Mouse (Mus musculus): ENCODE measurements around the gene Bag5. TPM values are rescaled to one million over a fixed set of nuclear protein-coding genes. Genes with fewer than 3 reads are reported as not detected.

Bag5 gene
- polyA plus RNA-seq, 1 experiment from 2014 or later: 34.9 TPM

DNA sequence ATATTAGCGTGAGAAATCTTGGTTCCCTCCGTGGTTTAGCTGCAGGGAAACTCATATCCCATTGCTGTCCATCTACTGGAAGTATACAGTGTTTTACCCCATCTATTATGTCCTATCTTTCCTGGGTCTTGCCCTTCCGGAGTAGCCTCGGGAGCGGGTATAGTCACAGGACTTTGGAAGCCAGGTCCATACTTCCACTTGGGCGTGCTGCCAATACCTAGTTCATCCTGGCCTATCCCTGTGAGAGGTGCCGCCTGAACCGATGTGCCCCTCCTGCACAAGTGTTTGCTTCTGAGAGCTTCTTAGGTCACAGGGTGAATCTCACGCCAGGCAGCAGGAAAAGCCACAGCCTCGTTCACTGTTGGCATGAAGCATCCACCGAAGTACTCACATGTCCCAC is 23.6 kb downstream of the Bag5 start:
- Histone ChIP-seq H3K9ac (ENCODE audit: low read length) (no peak overlapping the region), H3K4me1 (replicated peaks; ENCODE audit: control insufficient read depth, insufficient read depth) (peaks cover 18% of the 10 kb centered on the region), H3K36me3 (ENCODE audit: control insufficient read depth, insufficient read depth, low read length) (no peaks in the 10 kb centered on the region), H3K27me3 (ENCODE audit: control insufficient read depth, insufficient read depth, low read length) (no peaks in the 10 kb centered on the region), H3K4me3 (ENCODE audit: low read depth, low read length) (no peak overlapping the region), H3K9me3 (ENCODE audit: control insufficient read depth, low read length) (no peaks in the 10 kb centered on the region), H3K4me2 (replicated peaks; ENCODE audit: low read depth) (no peak overlapping the region), H3K27ac (replicated peaks) (no peak overlapping the region)
- no peak for ATAC-seq (ENCODE audit: low FRiP score, low TSS enrichment)
- DNase-seq (ENCODE audit: low spot score): no peak
- TF ChIP-seq EP300 (optimal IDR thresholded peaks at IDR 0.05) (no peak), CTCF (IDR thresholded peaks at IDR 0.05; ENCODE audit: low read depth) (no peak)
- 60% methylated on average over 11 of the region's 11 CpGs for WGBS

DNA sequence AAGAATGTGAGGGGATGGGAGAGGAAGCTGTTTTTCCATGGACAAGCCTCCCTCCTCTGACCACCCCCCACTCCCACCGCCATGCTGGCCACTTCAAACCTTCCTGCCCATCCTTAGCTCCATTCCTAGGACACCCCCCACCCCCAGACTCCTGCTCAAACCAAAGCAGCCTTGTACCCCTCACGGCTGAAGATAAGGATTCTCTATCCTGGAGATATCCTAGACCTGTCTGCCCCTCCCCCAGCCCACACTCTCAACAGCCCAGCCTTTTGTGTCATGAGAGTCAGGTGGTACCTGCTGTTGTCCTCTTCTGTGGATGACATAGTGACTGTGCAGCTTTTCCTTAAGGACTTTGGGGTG is 25.0 kb downstream of the Bag5 start:
- 43% methylated on average over 2 of the region's 2 CpGs for WGBS
- no peak for ATAC-seq (ENCODE audit: low FRiP score, low TSS enrichment)
- H3K4me2 ChIP-seq (replicated peaks; ENCODE audit: low read depth): no peak overlapping the region

DNA sequence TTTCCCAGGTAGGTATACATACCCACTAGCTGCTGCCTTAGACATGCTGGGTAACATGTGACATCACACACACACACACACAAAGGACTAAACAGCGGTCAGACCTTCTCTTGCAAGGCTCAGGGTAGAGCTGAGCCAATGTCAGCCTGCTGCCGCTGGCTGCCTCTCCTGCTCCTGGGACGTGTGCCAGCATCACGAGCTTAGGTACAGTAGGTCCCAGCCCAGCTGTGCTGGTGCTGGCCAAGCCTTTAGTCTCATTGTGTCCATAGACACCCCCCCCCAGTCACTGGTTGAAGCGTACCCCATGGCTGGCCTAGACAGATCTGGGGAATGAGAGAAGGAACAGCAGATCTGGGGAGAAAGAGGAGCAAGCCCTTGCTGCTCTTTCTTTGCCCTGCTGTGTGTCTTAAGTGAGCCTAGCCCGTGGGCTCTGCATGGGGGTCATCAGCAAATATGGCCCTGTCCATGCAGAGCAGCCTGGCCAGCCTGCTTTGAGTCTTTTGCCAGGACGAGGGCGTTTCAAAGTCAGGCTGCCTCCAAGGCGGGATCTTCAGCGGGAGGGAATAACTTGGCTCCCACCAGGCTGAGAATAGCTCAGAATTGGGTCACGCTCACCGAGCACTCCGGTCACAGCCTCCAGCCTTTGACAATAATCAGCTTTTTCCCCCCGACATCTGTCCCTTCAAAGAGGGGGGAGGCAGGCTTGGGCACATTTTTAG is 25.5 kb downstream of the Bag5 start:
- Histone ChIP-seq H3K27ac (replicated peaks) (peak overlapping the region; percentile 85), H3K9ac (ENCODE audit: low read length) (peak overlapping the region; percentile 18; the same call in 1 of the 2 replicates), H3K4me3 (ENCODE audit: low read depth, low read length) (no peak overlapping the region), H3K4me1 (replicated peaks; ENCODE audit: control insufficient read depth, insufficient read depth) (peaks cover 13% of the 10 kb centered on the region), H3K4me2 (replicated peaks; ENCODE audit: low read depth) (no peak overlapping the region), H3K9me3 (ENCODE audit: control insufficient read depth, low read length) (no peaks in the 10 kb centered on the region), H3K27me3 (ENCODE audit: control insufficient read depth, insufficient read depth, low read length) (no peaks in the 10 kb centered on the region), H3K36me3 (ENCODE audit: control insufficient read depth, insufficient read depth, low read length) (peaks cover 3% of the 10 kb centered on the region; the same call in 1 of the 2 replicates)
- DNase-seq (ENCODE audit: low spot score) (peak; percentile 63), ATAC-seq (ENCODE audit: low FRiP score, low TSS enrichment) (peak; percentile 47)
- 22% methylated on average over 14 of the region's 14 CpGs for WGBS
- TF ChIP-seq EP300 (optimal IDR thresholded peaks at IDR 0.05) (no peak), CTCF (IDR thresholded peaks at IDR 0.05; ENCODE audit: low read depth) (no peak)

More for the DNA sequence above, 25.0 kb downstream of the Bag5 start:
- TF ChIP-seq CTCF (IDR thresholded peaks at IDR 0.05; ENCODE audit: low read depth) (no peak), EP300 (optimal IDR thresholded peaks at IDR 0.05) (no peak)
- Histone ChIP-seq H3K27ac (replicated peaks) (peak overlapping the region; percentile 85), H3K9me3 (ENCODE audit: control insufficient read depth, low read length) (no peaks in the 10 kb centered on the region), H3K4me1 (replicated peaks; ENCODE audit: control insufficient read depth, insufficient read depth) (peaks cover 12% of the 10 kb centered on the region), H3K36me3 (ENCODE audit: control insufficient read depth, insufficient read depth, low read length) (peaks cover 3% of the 10 kb centered on the region; the same call in 1 of the 2 replicates), H3K27me3 (ENCODE audit: control insufficient read depth, insufficient read depth, low read length) (no peaks in the 10 kb centered on the region), H3K4me3 (ENCODE audit: low read depth, low read length) (no peak overlapping the region), H3K9ac (ENCODE audit: low read length) (0 out of 2 replicates have a peak overlapping the region, but pooled peaks have one; percentile 18)
- no peak for DNase-seq (ENCODE audit: low spot score)

DNA sequence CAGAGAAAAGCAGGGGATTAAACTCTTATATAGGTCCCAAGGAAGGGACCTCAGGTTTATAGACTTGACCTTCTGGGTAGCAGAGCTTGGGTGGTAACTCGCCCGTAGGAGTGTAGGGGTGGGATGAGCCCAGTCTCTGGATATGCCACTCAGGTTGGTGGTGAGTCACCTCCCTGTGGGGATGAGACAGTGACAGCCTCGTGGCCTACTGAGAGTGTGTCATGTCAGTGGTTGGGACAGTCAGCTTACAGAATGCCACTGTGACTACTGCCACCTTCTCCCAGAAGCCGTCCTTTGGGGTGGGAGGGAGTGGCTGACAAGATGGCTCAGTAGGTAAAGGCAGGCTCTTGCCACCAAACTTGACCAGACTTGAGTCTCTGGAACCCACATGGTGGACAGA is 26.7 kb downstream of the Bag5 start:
- H3K9me3 ChIP-seq (ENCODE audit: control insufficient read depth, low read length): no peaks in the 10 kb centered on the region
- peaks cover 14% of the 10 kb centered on the region for H3K4me1 ChIP-seq (replicated peaks; ENCODE audit: control insufficient read depth, insufficient read depth)
- H3K27ac ChIP-seq (replicated peaks): peak overlapping the region; percentile 85
- ATAC-seq (ENCODE audit: low FRiP score, low TSS enrichment): no peak
- H3K27me3 ChIP-seq (ENCODE audit: control insufficient read depth, insufficient read depth, low read length): no peaks in the 10 kb centered on the region
- no peak overlapping the region for H3K4me3 ChIP-seq (ENCODE audit: low read depth, low read length)
- TF ChIP-seq EP300 (optimal IDR thresholded peaks at IDR 0.05) (no peak), CTCF (IDR thresholded peaks at IDR 0.05; ENCODE audit: low read depth) (no peak)
- WGBS: 79% methylated on average over 4 of the region's 4 CpGs
- no peak overlapping the region for H3K9ac ChIP-seq (ENCODE audit: low read length)
- DNase-seq (ENCODE audit: low spot score): no peak
- peaks cover 3% of the 10 kb centered on the region; the same call in 1 of the 2 replicates for H3K36me3 ChIP-seq (ENCODE audit: control insufficient read depth, insufficient read depth, low read length)
- H3K4me2 ChIP-seq (replicated peaks; ENCODE audit: low read depth): no peak overlapping the region

DNA sequence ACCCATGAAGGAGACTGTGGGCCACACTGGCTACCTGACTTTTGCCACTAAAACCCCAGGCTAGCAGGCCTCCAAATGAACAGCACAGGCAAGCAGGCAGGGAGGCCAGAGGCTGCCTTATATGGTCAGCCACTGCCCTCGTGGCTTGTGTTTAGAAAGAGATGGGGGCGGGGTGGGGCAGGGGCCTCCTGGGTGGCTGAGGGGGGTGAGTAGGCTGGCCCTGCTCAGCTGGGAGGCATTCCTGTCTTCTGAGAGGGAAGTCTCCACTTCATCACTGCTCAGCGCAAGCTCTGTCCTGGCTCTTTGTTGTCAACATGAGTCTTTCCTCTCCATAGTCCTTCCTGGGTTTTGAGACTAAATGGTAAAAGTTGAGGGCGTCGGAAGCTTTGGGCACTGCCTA is 30.3 kb downstream of the Bag5 start:
- WGBS: 46% methylated on average over 5 of the region's 5 CpGs
- ATAC-seq (ENCODE audit: low FRiP score, low TSS enrichment) (peak; percentile 47), DNase-seq (ENCODE audit: low spot score) (no peak)
- TF ChIP-seq EP300 (optimal IDR thresholded peaks at IDR 0.05) (no peak), CTCF (IDR thresholded peaks at IDR 0.05; ENCODE audit: low read depth) (no peak)
- H3K9ac ChIP-seq (ENCODE audit: low read length): peak overlapping the region; percentile 38; the same call in 1 of the 2 replicates
- peaks cover 12% of the 10 kb centered on the region; the same call in 1 of the 2 replicates for H3K4me1 ChIP-seq (replicated peaks; ENCODE audit: control insufficient read depth, insufficient read depth)
- no peaks in the 10 kb centered on the region for H3K27me3 ChIP-seq (ENCODE audit: control insufficient read depth, insufficient read depth, low read length)
- no peak overlapping the region for H3K4me3 ChIP-seq (ENCODE audit: low read depth, low read length)
- H3K27ac ChIP-seq (replicated peaks): peak overlapping the region; percentile 97
- no peaks in the 10 kb centered on the region for H3K9me3 ChIP-seq (ENCODE audit: control insufficient read depth, low read length)
- H3K4me2 ChIP-seq (replicated peaks; ENCODE audit: low read depth): no peak overlapping the region
- H3K36me3 ChIP-seq (ENCODE audit: control insufficient read depth, insufficient read depth, low read length): peaks cover 3% of the 10 kb centered on the region; the same call in 1 of the 2 replicates

DNA sequence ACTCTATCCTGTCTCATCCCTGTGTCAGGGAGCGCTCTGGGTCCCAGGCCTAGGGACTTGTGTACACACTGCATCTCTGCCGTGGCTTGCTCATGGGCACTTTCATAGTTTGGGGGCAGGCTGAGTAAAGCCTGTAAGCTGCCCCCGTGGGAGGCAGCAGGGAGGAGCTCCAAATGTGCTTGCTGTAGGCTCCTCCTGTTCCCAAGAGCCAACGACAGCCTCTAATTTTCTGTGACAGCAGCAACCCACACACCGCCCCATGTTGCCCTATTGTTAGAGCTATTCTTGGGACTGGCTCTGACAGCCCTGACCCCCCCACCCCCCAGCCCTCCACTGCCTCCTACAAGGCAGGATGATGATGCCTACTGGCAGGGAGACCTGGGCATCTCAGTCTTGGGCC is 31.1 kb downstream of the Bag5 start:
- Histone ChIP-seq H3K36me3 (ENCODE audit: control insufficient read depth, insufficient read depth, low read length) (peaks cover 3% of the 10 kb centered on the region; the same call in 1 of the 2 replicates), H3K27ac (replicated peaks) (peak overlapping the region; percentile 97), H3K9me3 (ENCODE audit: control insufficient read depth, low read length) (no peaks in the 10 kb centered on the region), H3K4me2 (replicated peaks; ENCODE audit: low read depth) (no peak overlapping the region), H3K4me1 (replicated peaks; ENCODE audit: control insufficient read depth, insufficient read depth) (peaks cover 12% of the 10 kb centered on the region), H3K9ac (ENCODE audit: low read length) (peak overlapping the region; percentile 52; the same call in 1 of the 2 replicates), H3K4me3 (ENCODE audit: low read depth, low read length) (no peak overlapping the region), H3K27me3 (ENCODE audit: control insufficient read depth, insufficient read depth, low read length) (no peaks in the 10 kb centered on the region)
- peak; percentile 28; the same call in 1 of the 2 replicates for ATAC-seq (ENCODE audit: low FRiP score, low TSS enrichment)
- no peak for TF ChIP-seq CTCF (IDR thresholded peaks at IDR 0.05; ENCODE audit: low read depth)
- no peak for TF ChIP-seq EP300 (optimal IDR thresholded peaks at IDR 0.05)
- DNase-seq (ENCODE audit: low spot score): no peak
- WGBS: 54% methylated on average over 5 of the region's 5 CpGs

All from stomach, postnatal 0 days (tissue).